Mouse (Mus musculus) liver, postnatal 0 days (tissue): ENCODE measurements at regions not wholly inside any gene's neighbourhood (a gene's known extent, or its start where the extent isn't known, plus 50 kb on each side); places are given as distances from the start of the nearest gene placed in this dataset.

ENCODE experiments used
- CTCF ChIP-seq: sonication (generic); IDR thresholded peaks from 2 replicates; pipeline ENCODE4 v1.5.1; 2016; ENCODE audit warnings: antibody characterized with exemption, low read depth
- EP300 ChIP-seq: IDR thresholded peaks from 2 replicates; pipeline ENCODE4 v1.6.1; 2016; ENCODE audit warnings: antibody characterized with exemption, low read depth, mild to moderate bottlenecking

GRCm38 (mm10) chr13:82058872-82059271, 276.0 kb downstream of the Cetn3 start:
- TF ChIP-seq CTCF (no peak), EP300 (no peak)
